ENCODE assay signal across 8 mouse cellular contexts in genomic region chr17:84186451-84187202, GRCm38 (mm10). TPM values are rescaled to one million over a fixed set of nuclear protein-coding genes. Genes with fewer than 3 reads are reported as not detected.
DNase-seq lines count a peak whose midpoint lies in the region; ATAC-seq lines count a peak whose summit lies in the region.

No protein-coding gene starts in this region.

- peak overlapping the region; percentile 99 for H3K9ac ChIP-seq in embryonic facial prominence, embryonic 12.5 days
- H3K9ac ChIP-seq in heart, embryonic 15.5 days = peak overlapping the region; percentile 87

- no peak for ATAC-seq in embryonic facial prominence, embryonic 12.5 days (ENCODE audit: insufficient number of reproducible peaks, insufficient read depth, low FRiP score, low TSS enrichment)
- ATAC-seq in heart, embryonic 15.5 days (replicated peaks; ENCODE audit: insufficient number of reproducible peaks, insufficient read depth, low FRiP score, low read depth) = no peak
- ATAC-seq in cerebellum, adult (ENCODE audit: insufficient number of reproducible peaks, low FRiP score, low TSS enrichment) = no peak

- peak overlapping the region; percentile 98 for H3K27ac ChIP-seq in embryonic facial prominence, embryonic 12.5 days
- peak overlapping the region; percentile 95 for H3K27ac ChIP-seq in heart, embryonic 15.5 days
- peak overlapping the region; percentile 94 for H3K27ac ChIP-seq in midbrain, embryonic 10.5 days (replicated peaks)

- H3K4me2 ChIP-seq in embryonic facial prominence, embryonic 12.5 days (replicated peaks) = peak overlapping the region; percentile 70
- peak overlapping the region; percentile 87 for H3K4me2 ChIP-seq in heart, embryonic 15.5 days

- peak overlapping the region; percentile 96 for H3K4me3 ChIP-seq in embryonic facial prominence, embryonic 12.5 days
- peak overlapping the region; percentile 84 for H3K4me3 ChIP-seq in heart, embryonic 15.5 days
- H3K4me3 ChIP-seq in midbrain, embryonic 10.5 days = peak overlapping the region; percentile 95

- peaks cover 18% of the 10 kb centered on the region for H3K36me3 ChIP-seq in embryonic facial prominence, embryonic 12.5 days
- H3K36me3 ChIP-seq in heart, embryonic 15.5 days = no peaks in the 10 kb centered on the region
- peaks cover 29% of the 10 kb centered on the region for H3K36me3 ChIP-seq in midbrain, embryonic 10.5 days
- peaks cover 17% of the 10 kb centered on the region for H3K36me3 ChIP-seq in splenic B cell, adult 2 months (ENCODE audit: control insufficient read depth, insufficient read depth, low read length, poor library complexity, severe bottlenecking)

- H3K27me3 ChIP-seq in embryonic facial prominence, embryonic 12.5 days = no peaks in the 10 kb centered on the region
- H3K27me3 ChIP-seq in heart, embryonic 15.5 days = no peaks in the 10 kb centered on the region
- peaks cover 9% of the 10 kb centered on the region; the same call in 1 of the 2 replicates for H3K27me3 ChIP-seq in midbrain, embryonic 10.5 days (ENCODE audit: low read depth, poor library complexity, severe bottlenecking)
- H3K27me3 ChIP-seq in splenic B cell, adult 2 months (ENCODE audit: control insufficient read depth, insufficient read depth, low read length, poor library complexity, severe bottlenecking) = no peaks in the 10 kb centered on the region

- peaks cover 36% of the 10 kb centered on the region for H3K4me1 ChIP-seq in embryonic facial prominence, embryonic 12.5 days
- H3K4me1 ChIP-seq in heart, embryonic 15.5 days (replicated peaks) = peaks cover 57% of the 10 kb centered on the region
- H3K4me1 ChIP-seq in midbrain, embryonic 10.5 days = peaks cover 68% of the 10 kb centered on the region

- under 1% methylated on average over 80 of the region's 80 CpGs for WGBS in embryonic facial prominence, embryonic 12.5 days
- 2% methylated on average over 74 of the region's 80 CpGs for WGBS in heart, embryonic 15.5 days
- under 1% methylated on average over 80 of the region's 80 CpGs for WGBS in midbrain, embryonic 10.5 days

- peak; percentile 57 to 61 for DNase-seq in urinary bladder, adult 18-20 months (ENCODE audit: low spot score in 2 of 2)
- no peak for DNase-seq in urinary bladder, postnatal 10 days (ENCODE audit: low spot score)
- DNase-seq in kidney, postnatal 36 days = peak; percentile 31 to 68
- peak; percentile 74 for DNase-seq in midbrain, embryonic 10.5 days (ENCODE audit: low spot score)
- peak; percentile 77 for DNase-seq in splenic B cell, adult 2 months (ENCODE audit: low read depth, low spot score)

- no peaks in the 10 kb centered on the region for H3K9me3 ChIP-seq in embryonic facial prominence, embryonic 12.5 days
- H3K9me3 ChIP-seq in heart, embryonic 15.5 days (replicated peaks) = no peaks in the 10 kb centered on the region
- no peaks in the 10 kb centered on the region for H3K9me3 ChIP-seq in midbrain, embryonic 10.5 days (replicated peaks)

RNA-seq across cellular contexts. Expression of gene Zfp36l2, which starts 1.1 kb away (rescaled TPM):
- 24.6 and 26.3 TPM in 2 replicates for polyA plus RNA-seq in embryonic facial prominence, embryonic 12.5 days (2016; fragmentation: Nextera tagmentation; extraction: Ambion mirVana)
- polyA plus RNA-seq in heart, embryonic 15.5 days (2015; fragmentation: Nextera tagmentation; extraction: Ambion mirVana) = 6.6 and 8.7 TPM in 2 replicates
- 7.8 and 8.1 TPM in 2 replicates for polyA plus RNA-seq in midbrain, embryonic 10.5 days (2016; fragmentation: Nextera tagmentation; extraction: Ambion mirVana)
